Mouse (Mus musculus): ENCODE results near the gene Prtg. TPM values are rescaled to one million over a fixed set of nuclear protein-coding genes. Genes with fewer than 3 reads are reported as not detected.

The Prtg gene
- polyA plus RNA-seq, 1 experiment from 2014 or later, result 0.40 TPM

GRCm38 (mm10) chr9:72838256-72838655 lies 31.6 kb downstream of the Prtg start:
- H3K9ac ChIP-seq, result no peak overlapping the region
- H3K36me3 ChIP-seq, result no peaks in the 10 kb centered on the region
- 68% methylated on average over 3 of the region's 3 CpGs for WGBS
- H3K4me2 ChIP-seq, result no peak overlapping the region
- no peak overlapping the region for H3K4me3 ChIP-seq
- no peak for ATAC-seq (replicated peaks; ENCODE audit: insufficient number of reproducible peaks, insufficient read depth, low FRiP score, low read depth)
- H3K9me3 ChIP-seq (replicated peaks), result no peaks in the 10 kb centered on the region
- peaks cover 27% of the 10 kb centered on the region for H3K4me1 ChIP-seq (replicated peaks)
- no peaks in the 10 kb centered on the region for H3K27me3 ChIP-seq
- no peak overlapping the region for H3K27ac ChIP-seq

GRCm38 (mm10) chr9:72839346-72839990 lies 32.8 kb downstream of the Prtg start:
- no peak for ATAC-seq (replicated peaks; ENCODE audit: insufficient number of reproducible peaks, insufficient read depth, low FRiP score, low read depth)
- WGBS, result 79% methylated on average over 15 of the region's 15 CpGs
- H3K4me1 ChIP-seq (replicated peaks), result peaks cover 19% of the 10 kb centered on the region

GRCm38 (mm10) chr9:72844496-72844895 lies 37.8 kb downstream of the Prtg start:
- H3K4me2 ChIP-seq, result no peak overlapping the region
- ATAC-seq (replicated peaks; ENCODE audit: insufficient number of reproducible peaks, insufficient read depth, low FRiP score, low read depth), result no peak
- H3K9ac ChIP-seq, result no peak overlapping the region
- no peaks in the 10 kb centered on the region for H3K4me1 ChIP-seq (replicated peaks)
- no peaks in the 10 kb centered on the region for H3K27me3 ChIP-seq
- peaks cover 4% of the 10 kb centered on the region; the same call in 1 of the 2 replicates for H3K36me3 ChIP-seq
- H3K4me3 ChIP-seq, result no peak overlapping the region
- no peak overlapping the region for H3K27ac ChIP-seq
- WGBS, result 90% methylated on average over 5 of the region's 5 CpGs
- H3K9me3 ChIP-seq (replicated peaks), result no peaks in the 10 kb centered on the region

More at GRCm38 (mm10) chr9:72839346-72839990, 32.8 kb downstream of the Prtg start:
- Histone ChIP-seq H3K4me2 (no peak overlapping the region), H3K4me3 (no peak overlapping the region), H3K9ac (no peak overlapping the region), H3K36me3 (no peaks in the 10 kb centered on the region), H3K27me3 (no peaks in the 10 kb centered on the region), H3K27ac (no peak overlapping the region), H3K9me3 (replicated peaks) (no peaks in the 10 kb centered on the region)

- H3K9me3 ChIP-seq (replicated peaks), result no peaks in the 10 kb centered on the region
- no peaks in the 10 kb centered on the region for H3K27me3 ChIP-seq
- ATAC-seq (replicated peaks; ENCODE audit: insufficient number of reproducible peaks, insufficient read depth, low FRiP score, low read depth), result no peak
- H3K27ac ChIP-seq, result no peak overlapping the region
- peaks cover 4% of the 10 kb centered on the region; the same call in 1 of the 2 replicates for H3K36me3 ChIP-seq
- no peak overlapping the region for H3K4me2 ChIP-seq
- H3K9ac ChIP-seq, result no peak overlapping the region
- no peaks in the 10 kb centered on the region for H3K4me1 ChIP-seq (replicated peaks)
- H3K4me3 ChIP-seq, result no peak overlapping the region
- 75% methylated on average over 4 of the region's 4 CpGs for WGBS
Measured at GRCm38 (mm10) chr9:72846160-72846559, 39.5 kb downstream of the Prtg start.

GRCm38 (mm10) chr9:72851541-72851940 lies 44.9 kb downstream of the Prtg start:
- Histone ChIP-seq H3K27ac (no peak overlapping the region), H3K4me2 (no peak overlapping the region), H3K36me3 (peaks cover 4% of the 10 kb centered on the region; the same call in 1 of the 2 replicates), H3K4me3 (no peak overlapping the region), H3K9me3 (replicated peaks) (no peaks in the 10 kb centered on the region), H3K4me1 (replicated peaks) (no peaks in the 10 kb centered on the region; the same call in 1 of the 2 replicates), H3K27me3 (no peaks in the 10 kb centered on the region), H3K9ac (no peak overlapping the region)
- 90% methylated on average over 10 of the region's 10 CpGs for WGBS
- no peak for ATAC-seq (replicated peaks; ENCODE audit: insufficient number of reproducible peaks, insufficient read depth, low FRiP score, low read depth)

GRCm38 (mm10) chr9:72851979-72852378 lies 45.3 kb downstream of the Prtg start:
- no peak overlapping the region for H3K27ac ChIP-seq
- H3K27me3 ChIP-seq, result no peaks in the 10 kb centered on the region
- no peak for ATAC-seq (replicated peaks; ENCODE audit: insufficient number of reproducible peaks, insufficient read depth, low FRiP score, low read depth)
- H3K9ac ChIP-seq, result no peak overlapping the region
- WGBS, result 84% methylated on average over 5 of the region's 5 CpGs
- H3K9me3 ChIP-seq (replicated peaks), result no peaks in the 10 kb centered on the region
- no peaks in the 10 kb centered on the region; the same call in 1 of the 2 replicates for H3K4me1 ChIP-seq (replicated peaks)
- no peak overlapping the region for H3K4me3 ChIP-seq
- H3K36me3 ChIP-seq, result peaks cover 4% of the 10 kb centered on the region; the same call in 1 of the 2 replicates
- H3K4me2 ChIP-seq, result no peak overlapping the region

GRCm38 (mm10) chr9:72853681-72854190 lies 47.1 kb downstream of the Prtg start:
- 51% methylated on average over 13 of the region's 13 CpGs for WGBS
- no peak overlapping the region for H3K9ac ChIP-seq
- no peaks in the 10 kb centered on the region for H3K27me3 ChIP-seq
- H3K36me3 ChIP-seq, result peaks cover 4% of the 10 kb centered on the region; the same call in 1 of the 2 replicates
- H3K4me1 ChIP-seq (replicated peaks), result no peaks in the 10 kb centered on the region; the same call in 1 of the 2 replicates
- no peaks in the 10 kb centered on the region for H3K9me3 ChIP-seq (replicated peaks)
- no peak overlapping the region; the same call in 1 of the 2 replicates for H3K4me2 ChIP-seq
- ATAC-seq (replicated peaks; ENCODE audit: insufficient number of reproducible peaks, insufficient read depth, low FRiP score, low read depth), result no peak
- no peak overlapping the region for H3K4me3 ChIP-seq
- H3K27ac ChIP-seq, result no peak overlapping the region

- H3K9ac ChIP-seq, result no peak overlapping the region
- ATAC-seq (replicated peaks; ENCODE audit: insufficient number of reproducible peaks, insufficient read depth, low FRiP score, low read depth), result no peak
- H3K4me3 ChIP-seq, result no peak overlapping the region
- no peaks in the 10 kb centered on the region for H3K9me3 ChIP-seq (replicated peaks)
- no peaks in the 10 kb centered on the region; the same call in 1 of the 2 replicates for H3K4me1 ChIP-seq (replicated peaks)
- no peaks in the 10 kb centered on the region for H3K36me3 ChIP-seq
- no peak overlapping the region for H3K27ac ChIP-seq
- no peaks in the 10 kb centered on the region for H3K27me3 ChIP-seq
- no peak overlapping the region for H3K4me2 ChIP-seq
- 92% methylated on average over 24 of the region's 24 CpGs for WGBS
Measured at GRCm38 (mm10) chr9:72856721-72857120, 50.0 kb downstream of the Prtg start.

- no peak for ATAC-seq (replicated peaks; ENCODE audit: insufficient number of reproducible peaks, insufficient read depth, low FRiP score, low read depth)
- no peak overlapping the region for H3K4me3 ChIP-seq
- no peaks in the 10 kb centered on the region for H3K27me3 ChIP-seq
- no peak overlapping the region for H3K27ac ChIP-seq
- 86% methylated on average over 5 of the region's 5 CpGs for WGBS
- no peak overlapping the region for H3K4me2 ChIP-seq
- H3K4me1 ChIP-seq (replicated peaks), result no peaks in the 10 kb centered on the region
- no peaks in the 10 kb centered on the region for H3K36me3 ChIP-seq
- no peak overlapping the region for H3K9ac ChIP-seq
- no peaks in the 10 kb centered on the region for H3K9me3 ChIP-seq (replicated peaks)
Measured at GRCm38 (mm10) chr9:72860764-72861163, 54.1 kb downstream of the Prtg start.

- H3K9ac ChIP-seq, result no peak overlapping the region
- no peaks in the 10 kb centered on the region for H3K9me3 ChIP-seq (replicated peaks)
- no peak overlapping the region for H3K4me2 ChIP-seq
- no peaks in the 10 kb centered on the region for H3K36me3 ChIP-seq
- no peak overlapping the region for H3K4me3 ChIP-seq
- no peak overlapping the region for H3K27ac ChIP-seq
- no peak for ATAC-seq (replicated peaks; ENCODE audit: insufficient number of reproducible peaks, insufficient read depth, low FRiP score, low read depth)
- H3K27me3 ChIP-seq, result no peaks in the 10 kb centered on the region
- no peaks in the 10 kb centered on the region for H3K4me1 ChIP-seq (replicated peaks)
- 89% methylated on average over 10 of the region's 10 CpGs for WGBS
Measured at GRCm38 (mm10) chr9:72861235-72861634, 54.6 kb downstream of the Prtg start.

GRCm38 (mm10) chr9:72862186-72862585 lies 55.5 kb downstream of the Prtg start:
- Histone ChIP-seq H3K4me1 (replicated peaks) (no peaks in the 10 kb centered on the region), H3K27ac (no peak overlapping the region), H3K4me2 (no peak overlapping the region), H3K4me3 (no peak overlapping the region), H3K9ac (no peak overlapping the region), H3K36me3 (no peaks in the 10 kb centered on the region), H3K9me3 (replicated peaks) (no peaks in the 10 kb centered on the region), H3K27me3 (no peaks in the 10 kb centered on the region)
- no peak for ATAC-seq (replicated peaks; ENCODE audit: insufficient number of reproducible peaks, insufficient read depth, low FRiP score, low read depth)
- 79% methylated on average over 11 of the region's 11 CpGs for WGBS

GRCm38 (mm10) chr9:72862955-72863354 lies 56.3 kb downstream of the Prtg start:
- Histone ChIP-seq H3K4me1 (replicated peaks) (no peaks in the 10 kb centered on the region), H3K9me3 (replicated peaks) (no peaks in the 10 kb centered on the region), H3K27ac (no peak overlapping the region), H3K36me3 (no peaks in the 10 kb centered on the region), H3K27me3 (no peaks in the 10 kb centered on the region), H3K4me3 (no peak overlapping the region), H3K4me2 (no peak overlapping the region), H3K9ac (no peak overlapping the region)
- ATAC-seq (replicated peaks; ENCODE audit: insufficient number of reproducible peaks, insufficient read depth, low FRiP score, low read depth), result no peak
- 86% methylated on average over 4 of the region's 4 CpGs for whole genome bisulfite sequencing

All from heart, embryonic 15.5 days (tissue).